Mouse (Mus musculus) CD8-positive naive resting alpha-beta T cell, adult 57 days (primary cell): ENCODE measurements around the gene A26c2. TPM values are rescaled to one million over a fixed set of nuclear protein-coding genes. Genes with fewer than 3 reads are reported as not detected.

Source experiments
- total RNA-seq: library from RNA; stranded (reverse); gene quantifications from one replicate; pipeline ENCODE4 v1.2.4, GENCODE M21; 2023

A26c2 gene
- total RNA-seq: not detected

GRCm38 (mm10) chr7:62823573-62823972 lies at the start of gene A26c2:
Gene A26c2, minus strand, starts transcription at chr7:62823673.

